Mouse (Mus musculus) midbrain, embryonic 13.5 days (tissue): ENCODE results near the gene Iqcc. TPM values are rescaled to one million over a fixed set of nuclear protein-coding genes. Genes with fewer than 3 reads are reported as not detected.
A peak's percentile ranks its signal among the peaks of the same experiment; 100 is the strongest.

ENCODE experiments used
- ATAC-seq: fragments of 200-750 bp; cut with Nextera tagmentation; 2 replicates; pipeline ENCODE4 v1.8.0; 2017; ENCODE audit warnings: mild to moderate bottlenecking, moderate TSS enrichment, moderate library complexity
- H3K27ac ChIP-seq: fragments of 300-500 bp; sonication (generic); 2 replicates; pipeline ENCODE4 v1.5.1; 2015; ENCODE audit warnings: inconsistent platforms, mild to moderate bottlenecking, moderate library complexity
- H3K27me3 ChIP-seq: fragments of 300-500 bp; sonication (generic); 2 replicates; pipeline ENCODE4 v1.6.1; 2015; ENCODE audit warnings: mild to moderate bottlenecking, inconsistent platforms
- H3K36me3 ChIP-seq: fragments of 300-500 bp; sonication (generic); 2 replicates; pipeline ENCODE4 v1.6.1; 2015; ENCODE audit warnings: mild to moderate bottlenecking, inconsistent platforms
- H3K4me1 ChIP-seq: fragments of 300-500 bp; sonication (generic); replicated peaks from 2 replicates; pipeline ENCODE4 v1.6.1; 2015; ENCODE audit warnings: inconsistent platforms
- H3K4me2 ChIP-seq: fragments of 300-500 bp; sonication (generic); replicated peaks from 2 replicates; pipeline ENCODE4 v1.6.1; 2015; ENCODE audit warnings: moderate library complexity, mild to moderate bottlenecking, inconsistent platforms
- H3K4me3 ChIP-seq: fragments of 300-500 bp; sonication (generic); replicated peaks from 2 replicates; pipeline ENCODE4 v1.5.1; 2015; ENCODE audit warnings: mild to moderate bottlenecking, inconsistent platforms
- H3K9ac ChIP-seq: fragments of 300-500 bp; sonication (generic); replicated peaks from 2 replicates; pipeline ENCODE4 v1.6.1; 2015; ENCODE audit warnings: mild to moderate bottlenecking, inconsistent platforms
- H3K9me3 ChIP-seq: fragments of 300-500 bp; sonication (generic); 2 replicates; pipeline ENCODE4 v1.6.1; 2016; ENCODE audit warnings: mild to moderate bottlenecking, inconsistent platforms
- WGBS: fragments of 180-500 bp; shearing (Covaris S2); methylation state at CpG from one replicate; pipeline ENCODE4 v1.1.7; 2015; 5-methylcytosine and 5-hydroxymethylcytosine counted together
- polyA plus RNA-seq: library from polyadenylated mRNA; unstranded; fragments of >200 nt; fragmentation: Nextera tagmentation; extraction: Ambion mirVana; gene quantifications from 2 replicates; pipeline ENCODE4 v1.2.1, GENCODE M21; 2015

Iqcc gene
- polyA plus RNA-seq, 1 experiment from 2014 or later = 35.8 TPM

DNA sequence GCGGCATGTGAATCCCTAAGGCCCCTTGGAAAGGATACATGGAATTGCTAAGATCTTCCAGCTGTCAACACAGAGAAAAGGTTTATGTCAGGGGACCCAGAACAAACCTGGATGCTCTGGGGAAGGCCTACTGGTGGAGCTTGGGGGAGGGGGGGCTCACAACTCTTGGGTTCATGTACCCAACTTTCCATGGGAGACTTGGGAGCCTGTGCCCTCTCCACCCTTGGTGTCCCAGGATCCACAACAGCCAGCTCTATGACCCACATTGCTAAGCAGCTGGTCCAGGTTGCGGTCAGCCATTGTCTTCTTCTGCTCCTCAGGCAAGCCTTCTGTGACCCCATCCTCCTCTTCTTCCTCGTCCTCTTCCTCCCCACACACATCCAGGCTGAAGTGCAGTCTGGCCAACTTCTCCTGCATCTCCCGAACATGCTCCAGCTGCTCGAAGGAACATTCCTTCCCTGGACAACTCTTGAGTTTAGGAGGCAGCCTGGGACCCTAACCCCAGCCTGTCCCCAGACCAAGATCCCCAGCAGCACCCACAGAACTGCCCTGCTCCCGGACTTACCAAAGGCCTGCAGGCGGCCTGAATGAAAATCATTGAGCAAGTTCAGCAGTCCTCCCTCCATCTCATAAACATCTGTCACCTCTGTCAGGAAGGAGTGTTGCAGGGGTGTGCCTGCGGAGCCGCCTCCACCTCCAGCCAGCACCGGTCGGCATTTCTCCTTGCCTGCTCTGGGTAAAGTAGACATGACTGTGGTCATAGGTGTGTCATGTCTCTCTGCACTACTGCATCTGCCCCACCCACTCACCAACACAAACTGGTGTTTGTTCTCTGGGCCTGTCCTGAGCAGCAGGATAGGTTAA, 1.8 kb upstream of the Iqcc start:
- Histone ChIP-seq H3K27ac (no peak overlapping the region), H3K36me3 (peaks cover 30% of the 10 kb centered on the region), H3K4me3 (no peak overlapping the region), H3K27me3 (no peaks in the 10 kb centered on the region), H3K4me2 (no peak overlapping the region), H3K4me1 (peaks cover 63% of the 10 kb centered on the region), H3K9ac (peak overlapping the region; percentile 74; the same call in 1 of the 2 replicates), H3K9me3 (no peaks in the 10 kb centered on the region)
- no peak for ATAC-seq
- WGBS = 91% methylated on average over 11 of the region's 11 CpGs

DNA sequence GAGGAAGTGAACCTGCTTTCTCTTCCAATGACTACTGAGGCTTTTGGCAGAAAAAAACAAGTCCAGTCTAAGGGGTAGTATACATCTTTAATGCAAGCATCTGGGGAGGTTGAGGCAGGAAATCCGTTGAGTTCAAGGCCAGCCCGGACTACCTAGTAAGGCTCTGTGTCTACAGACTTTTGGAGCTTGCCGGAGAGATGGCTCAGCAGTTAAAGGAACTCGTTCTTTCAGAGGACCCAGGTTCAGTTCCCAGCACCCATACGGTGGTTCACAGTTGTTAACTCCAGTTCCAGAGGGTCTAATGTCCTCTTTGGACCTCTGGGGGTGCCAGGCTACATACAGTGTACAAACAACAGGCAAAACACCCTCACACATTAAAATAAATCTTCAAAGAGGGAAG, 868 bp downstream of the Iqcc start:
- peak overlapping the region; percentile 66 for H3K4me3 ChIP-seq
- peaks cover 44% of the 10 kb centered on the region for H3K4me1 ChIP-seq
- H3K27ac ChIP-seq = no peak overlapping the region
- no peak for ATAC-seq
- peak overlapping the region; percentile 88 for H3K4me2 ChIP-seq
- WGBS = 98% methylated on average over 5 of the region's 5 CpGs
- peaks cover 36% of the 10 kb centered on the region for H3K36me3 ChIP-seq
- peak overlapping the region; percentile 91 for H3K9ac ChIP-seq
- no peaks in the 10 kb centered on the region for H3K9me3 ChIP-seq
- no peaks in the 10 kb centered on the region for H3K27me3 ChIP-seq

DNA sequence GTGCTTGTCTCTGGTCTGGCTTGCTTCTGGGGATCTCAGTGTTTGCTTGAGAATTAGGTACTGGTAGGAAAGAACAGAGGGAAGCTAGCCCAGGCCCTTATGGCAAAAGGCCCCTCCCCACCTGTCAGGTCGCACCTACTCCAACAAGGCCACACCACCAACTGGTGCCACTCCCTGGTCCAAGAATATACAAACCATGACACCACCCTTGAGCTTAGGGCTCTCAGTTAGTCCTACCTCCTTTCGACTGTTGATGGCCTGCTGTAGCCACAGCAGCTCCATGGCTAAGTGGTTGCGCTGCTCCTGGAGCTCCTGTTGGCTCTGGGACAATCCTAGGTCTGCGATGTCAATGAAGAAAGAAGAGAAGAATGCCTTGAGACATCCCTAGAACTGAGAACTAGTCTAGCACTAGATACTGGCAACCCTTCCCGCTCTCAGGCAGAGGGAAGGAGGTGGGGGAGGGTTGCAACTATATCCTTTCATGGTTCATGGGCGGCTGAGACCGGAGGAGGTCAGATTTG, 1.7 kb downstream of the Iqcc start:
- H3K9ac ChIP-seq = no peak overlapping the region
- peaks cover 36% of the 10 kb centered on the region for H3K36me3 ChIP-seq
- no peaks in the 10 kb centered on the region for H3K9me3 ChIP-seq
- H3K27ac ChIP-seq = no peak overlapping the region
- no peak overlapping the region for H3K4me3 ChIP-seq
- H3K4me1 ChIP-seq = peaks cover 35% of the 10 kb centered on the region
- ATAC-seq = no peak
- H3K4me2 ChIP-seq = no peak overlapping the region
- no peaks in the 10 kb centered on the region for H3K27me3 ChIP-seq
- 92% methylated on average over 7 of the region's 7 CpGs for WGBS

DNA sequence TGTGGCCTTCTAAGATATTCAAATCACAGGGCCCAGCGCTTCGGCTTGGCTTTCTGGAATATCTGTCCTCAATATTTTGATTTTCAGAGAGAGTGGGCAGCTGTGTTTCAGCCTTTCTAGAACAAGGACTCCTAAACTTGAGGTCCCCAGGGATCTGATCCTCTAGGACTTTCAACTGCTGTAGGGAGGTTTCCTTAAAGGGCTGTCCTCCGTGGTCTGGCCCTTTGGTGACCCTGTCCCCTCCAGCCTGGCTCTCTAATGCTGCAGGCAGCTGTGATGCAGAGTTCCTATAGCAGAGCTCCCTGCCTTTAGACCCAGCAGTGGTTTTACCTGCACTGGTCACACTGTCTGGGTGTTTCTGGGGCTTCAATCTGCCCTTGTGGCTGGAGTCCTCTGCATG, 2.3 kb downstream of the Iqcc start:
- Histone ChIP-seq H3K9me3 (no peaks in the 10 kb centered on the region), H3K4me3 (no peak overlapping the region), H3K27me3 (no peaks in the 10 kb centered on the region), H3K36me3 (peaks cover 36% of the 10 kb centered on the region), H3K9ac (no peak overlapping the region), H3K27ac (no peak overlapping the region), H3K4me1 (peaks cover 30% of the 10 kb centered on the region), H3K4me2 (no peak overlapping the region)
- ATAC-seq = no peak
- WGBS = 94% methylated on average over 3 of the region's 3 CpGs

DNA sequence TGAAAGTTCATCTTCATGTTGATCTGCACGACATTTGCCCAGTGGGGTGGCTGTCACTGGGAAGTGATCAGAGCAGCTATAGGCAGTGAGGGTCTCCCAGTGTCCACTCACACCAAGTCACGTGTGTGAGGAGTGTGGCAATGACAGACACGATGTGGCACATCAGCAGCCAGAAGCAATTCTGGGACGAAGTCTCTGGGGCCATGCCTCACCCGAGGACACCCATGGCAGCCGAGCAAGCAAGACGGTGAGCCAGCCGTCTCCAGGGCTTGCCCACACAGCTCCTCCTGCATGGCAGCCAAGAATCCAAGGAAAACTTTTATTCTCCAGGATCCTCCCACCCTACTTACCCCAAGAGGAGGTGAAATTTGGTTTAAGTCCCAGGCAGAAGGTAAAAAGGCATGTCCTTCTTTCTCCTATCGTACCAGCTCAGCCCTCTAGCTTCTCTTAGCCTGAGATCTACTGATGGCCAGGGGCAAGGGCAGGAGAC, 3.1 kb downstream of the Iqcc start:
- Histone ChIP-seq H3K27ac (no peak overlapping the region), H3K9me3 (no peaks in the 10 kb centered on the region), H3K36me3 (peaks cover 30% of the 10 kb centered on the region), H3K4me2 (no peak overlapping the region), H3K4me1 (peaks cover 23% of the 10 kb centered on the region), H3K4me3 (no peak overlapping the region), H3K9ac (no peak overlapping the region), H3K27me3 (no peaks in the 10 kb centered on the region)
- WGBS = 91% methylated on average over 9 of the region's 9 CpGs
- ATAC-seq = no peak

DNA sequence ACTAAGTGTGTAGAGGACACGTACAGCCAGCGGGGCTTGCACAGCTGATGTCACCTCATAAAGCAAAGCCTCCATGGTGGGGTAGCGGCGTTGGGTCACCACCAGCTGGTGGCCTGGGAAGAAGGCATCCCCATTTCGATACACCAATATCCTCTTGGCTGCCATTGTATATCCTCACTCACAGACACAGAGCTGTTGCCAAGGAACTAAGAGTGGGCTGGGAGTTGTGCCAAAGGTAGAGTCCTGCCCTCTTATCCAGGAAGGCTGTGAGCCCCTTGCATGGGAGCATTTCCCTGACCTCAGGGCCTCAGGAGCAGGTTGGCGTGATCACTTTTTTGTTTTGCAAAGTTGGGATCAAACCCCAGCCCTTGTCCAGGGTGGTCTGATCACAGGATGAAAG, 4.8 kb downstream of the Iqcc start, which contains the start of gene Dcdc2b:
TSS of gene Dcdc2b (minus strand) at position 165 of the 400 bp plus-strand sequence.
- H3K9me3 ChIP-seq = no peaks in the 10 kb centered on the region
- H3K9ac ChIP-seq = 0 out of 2 replicates have a peak within 1 kb of the TSS, but pooled peaks have one; percentile 14
- H3K4me2 ChIP-seq = no peak within 1 kb of the TSS
- ATAC-seq = no peak
- WGBS = 79% methylated on average over 6 of the region's 6 CpGs
- H3K27ac ChIP-seq = no peak within 1 kb of the TSS
- peaks cover 18% of the 10 kb centered on the region for H3K4me1 ChIP-seq
- H3K36me3 ChIP-seq = peaks cover 38% of the 10 kb centered on the region
- H3K4me3 ChIP-seq = no peak within 1 kb of the TSS
- no peaks in the 10 kb centered on the region for H3K27me3 ChIP-seq

DNA sequence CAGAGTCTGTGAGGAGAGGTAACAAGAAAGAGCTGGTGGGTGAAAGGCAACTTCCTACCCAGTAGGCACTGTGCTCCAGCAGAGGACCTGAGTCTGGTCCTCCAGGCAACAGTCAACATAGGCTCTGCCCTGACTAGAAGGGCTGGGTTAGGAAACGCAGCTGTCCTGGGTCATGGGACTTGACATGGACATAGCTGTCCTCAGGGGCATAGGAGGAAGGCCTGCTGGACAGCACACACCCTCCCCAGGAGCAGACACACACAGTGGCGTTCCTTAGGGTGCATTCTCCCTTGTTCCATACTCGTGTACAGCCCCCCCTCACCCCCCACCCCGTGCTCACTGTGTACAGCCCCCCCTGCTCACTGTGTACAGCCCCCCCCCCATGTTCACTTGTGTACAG, 8.4 kb downstream of the Iqcc start:
- no peak overlapping the region for H3K9ac ChIP-seq
- H3K27ac ChIP-seq = no peak overlapping the region
- 76% methylated on average over 4 of the region's 4 CpGs for WGBS
- ATAC-seq = 0 out of 2 replicates have a peak, but pooled peaks have one; percentile 26
- H3K36me3 ChIP-seq = peaks cover 48% of the 10 kb centered on the region
- no peaks in the 10 kb centered on the region for H3K27me3 ChIP-seq
- H3K4me2 ChIP-seq = no peak overlapping the region
- H3K9me3 ChIP-seq = no peaks in the 10 kb centered on the region
- H3K4me1 ChIP-seq = no peaks in the 10 kb centered on the region
- H3K4me3 ChIP-seq = no peak overlapping the region

DNA sequence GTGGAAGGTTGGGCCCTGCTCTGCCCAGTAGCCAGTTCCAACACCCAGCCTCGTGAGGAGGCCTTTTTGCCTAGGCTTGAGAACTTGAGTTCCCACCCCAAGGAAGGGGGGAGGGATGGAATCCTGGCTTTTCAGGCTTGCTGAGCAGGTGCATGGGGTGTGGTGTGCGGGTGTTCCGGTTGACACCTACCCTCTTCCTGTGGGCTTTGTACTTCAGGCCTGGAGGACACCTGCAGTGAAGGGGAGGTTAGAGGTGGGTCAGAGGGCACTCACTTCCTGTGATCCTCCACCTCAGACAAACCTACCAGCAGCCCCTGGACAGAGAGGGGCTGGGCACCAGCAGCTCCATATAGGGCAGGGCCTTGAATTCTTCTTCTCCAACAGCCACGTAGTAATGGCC, 8.9 kb downstream of the Iqcc start:
- Histone ChIP-seq H3K9me3 (no peaks in the 10 kb centered on the region), H3K27me3 (no peaks in the 10 kb centered on the region), H3K9ac (no peak overlapping the region), H3K36me3 (peaks cover 51% of the 10 kb centered on the region), H3K27ac (no peak overlapping the region), H3K4me3 (no peak overlapping the region), H3K4me2 (no peak overlapping the region), H3K4me1 (no peaks in the 10 kb centered on the region)
- ATAC-seq = no peak
- WGBS = 77% methylated on average over 4 of the region's 4 CpGs

DNA sequence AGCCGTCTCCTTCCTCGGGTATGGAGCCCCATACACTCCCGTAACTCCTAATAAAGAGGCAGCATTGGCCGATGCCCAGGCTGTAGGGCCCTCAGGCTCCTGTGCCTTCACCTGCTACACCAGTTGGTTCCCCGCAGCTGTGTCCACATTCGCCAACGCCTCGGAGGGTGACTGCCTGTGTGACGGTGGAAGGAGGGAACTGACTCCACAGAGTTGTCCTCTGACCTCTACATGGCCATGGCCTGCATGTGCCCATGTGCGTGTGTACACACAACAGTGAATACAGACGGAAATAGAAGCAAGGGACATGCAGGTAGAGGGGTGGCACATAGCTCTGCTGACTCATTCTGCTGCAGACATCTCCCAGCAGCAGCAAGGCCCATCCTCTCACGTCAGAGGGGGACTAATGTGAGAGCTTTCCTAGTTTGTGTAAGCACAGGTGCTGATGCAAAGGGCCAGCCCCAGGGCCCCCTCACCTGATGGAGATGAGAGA, 9.7 kb downstream of the Iqcc start:
- Histone ChIP-seq H3K36me3 (peaks cover 58% of the 10 kb centered on the region), H3K27ac (no peak overlapping the region), H3K4me1 (no peaks in the 10 kb centered on the region), H3K9ac (no peak overlapping the region), H3K9me3 (no peaks in the 10 kb centered on the region), H3K4me2 (no peak overlapping the region), H3K4me3 (no peak overlapping the region), H3K27me3 (no peaks in the 10 kb centered on the region)
- 89% methylated on average over 12 of the region's 12 CpGs for WGBS
- ATAC-seq = peak; percentile 47

DNA sequence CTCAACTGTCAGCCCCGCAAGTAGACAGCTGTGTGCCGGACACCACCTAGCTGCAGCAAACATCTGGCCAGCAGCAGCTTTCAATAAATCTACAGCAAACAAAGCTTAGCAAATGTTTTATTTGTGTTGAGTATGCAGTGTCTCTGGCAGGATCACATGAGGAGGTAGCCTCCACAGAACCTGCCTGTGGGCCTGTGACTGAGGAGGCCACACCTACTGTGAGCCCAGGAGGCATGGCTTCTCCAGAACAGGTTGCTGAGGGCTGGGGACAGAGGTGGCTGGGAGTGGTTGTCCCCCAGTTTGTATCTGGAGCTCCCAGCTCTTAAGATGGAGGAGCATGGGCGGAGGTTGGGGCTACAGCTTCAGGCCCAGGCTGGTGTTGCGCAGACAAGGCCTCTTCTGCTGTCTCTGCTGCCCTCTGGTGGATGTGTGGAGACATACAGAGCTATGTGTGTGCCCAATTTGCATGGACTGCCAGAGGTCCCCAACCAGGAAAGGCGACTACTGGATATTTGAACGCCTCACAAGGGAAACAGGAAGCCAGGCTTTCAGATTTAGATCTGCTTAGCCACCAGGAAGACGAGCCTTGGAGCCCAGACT, 10.4 kb downstream of the Iqcc start:
- Histone ChIP-seq H3K9ac (peak overlapping the region; percentile 42), H3K27ac (peak overlapping the region; percentile 44; the same call in 1 of the 2 replicates), H3K36me3 (peaks cover 58% of the 10 kb centered on the region), H3K27me3 (no peaks in the 10 kb centered on the region), H3K4me2 (no peak overlapping the region), H3K4me1 (no peaks in the 10 kb centered on the region), H3K4me3 (no peak overlapping the region), H3K9me3 (no peaks in the 10 kb centered on the region)
- 36% methylated on average over 7 of the region's 7 CpGs for WGBS
- ATAC-seq = peak; percentile 87

DNA sequence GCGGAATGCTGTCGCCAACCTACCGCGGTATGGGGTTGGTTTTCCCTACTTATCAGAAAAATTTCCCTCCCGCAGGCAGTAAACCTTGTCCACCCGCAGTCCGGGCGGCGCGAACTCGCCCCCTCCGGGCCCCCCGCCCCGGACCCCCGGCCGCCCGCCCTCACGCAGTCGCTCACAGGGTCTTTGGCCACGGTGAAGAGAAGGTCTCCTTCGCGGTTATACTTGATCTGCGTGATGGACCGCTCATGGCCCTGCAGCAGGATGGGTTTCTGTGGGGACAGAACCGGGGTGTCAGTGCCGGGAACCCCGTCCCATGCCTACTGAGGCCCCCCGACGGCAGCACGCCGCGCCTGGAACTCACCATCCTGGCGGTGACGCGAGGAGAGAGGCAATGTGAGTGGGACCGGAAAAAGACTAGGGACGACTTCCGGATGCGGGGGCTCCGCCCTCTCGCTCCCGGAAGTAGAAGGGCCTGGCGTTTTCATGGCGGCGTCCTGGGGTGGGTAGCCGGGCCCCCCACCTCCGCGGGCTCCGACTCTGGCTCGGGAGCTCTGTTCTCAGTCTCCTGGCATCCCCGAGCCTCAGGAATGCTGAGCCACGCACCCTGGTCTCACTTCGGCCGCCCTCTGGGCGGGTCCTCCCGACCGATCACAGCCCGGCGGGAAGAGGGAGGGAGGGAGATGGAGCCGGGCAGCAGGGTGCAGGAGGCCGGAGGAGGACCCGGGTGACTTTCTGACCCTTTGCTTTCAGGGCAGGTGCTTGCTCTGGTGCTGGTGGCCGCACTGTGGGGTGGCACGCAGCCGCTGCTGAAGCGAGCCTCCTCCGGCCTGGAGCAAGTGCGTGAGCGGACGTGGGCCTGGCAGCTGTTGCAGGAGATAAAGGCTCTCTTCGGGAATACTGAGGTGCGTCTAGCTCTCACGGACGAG, 18.4 kb downstream of the Iqcc start, which contains the start of the genes Eif3i and Tmem234:
TSS of gene Eif3i (minus strand) at position 416 of the 926 bp plus-strand sequence.
TSS of gene Tmem234 (plus strand) at position 436 of the 926 bp plus-strand sequence.
- no peaks in the 10 kb centered on the region for H3K9me3 ChIP-seq
- H3K4me3 ChIP-seq = peak within 1 kb of the TSS; percentile 99
- H3K27me3 ChIP-seq = no peaks in the 10 kb centered on the region
- whole genome bisulfite sequencing = under 1% methylated on average over 72 of the region's 74 CpGs
- peak within 1 kb of the TSS; percentile 86 for H3K4me2 ChIP-seq
- peaks cover 33% of the 10 kb centered on the region for H3K4me1 ChIP-seq
- H3K27ac ChIP-seq = peak within 1 kb of the TSS; percentile 64
- peaks cover 56% of the 10 kb centered on the region for H3K36me3 ChIP-seq
- H3K9ac ChIP-seq = peak within 1 kb of the TSS; percentile 96
- ATAC-seq = peak; percentile 91
